Mouse (Mus musculus): Measurements from ENCODE around the gene Inpp5b.

Gene Inpp5b

GRCm38 (mm10) chr4:124818832-124819231 is 77.2 kb downstream of the Inpp5b start:
- no peak for DNase-seq

- DNase-seq: no peak
Observed at GRCm38 (mm10) chr4:124824967-124825366, 83.3 kb downstream of the Inpp5b start.

DNA sequence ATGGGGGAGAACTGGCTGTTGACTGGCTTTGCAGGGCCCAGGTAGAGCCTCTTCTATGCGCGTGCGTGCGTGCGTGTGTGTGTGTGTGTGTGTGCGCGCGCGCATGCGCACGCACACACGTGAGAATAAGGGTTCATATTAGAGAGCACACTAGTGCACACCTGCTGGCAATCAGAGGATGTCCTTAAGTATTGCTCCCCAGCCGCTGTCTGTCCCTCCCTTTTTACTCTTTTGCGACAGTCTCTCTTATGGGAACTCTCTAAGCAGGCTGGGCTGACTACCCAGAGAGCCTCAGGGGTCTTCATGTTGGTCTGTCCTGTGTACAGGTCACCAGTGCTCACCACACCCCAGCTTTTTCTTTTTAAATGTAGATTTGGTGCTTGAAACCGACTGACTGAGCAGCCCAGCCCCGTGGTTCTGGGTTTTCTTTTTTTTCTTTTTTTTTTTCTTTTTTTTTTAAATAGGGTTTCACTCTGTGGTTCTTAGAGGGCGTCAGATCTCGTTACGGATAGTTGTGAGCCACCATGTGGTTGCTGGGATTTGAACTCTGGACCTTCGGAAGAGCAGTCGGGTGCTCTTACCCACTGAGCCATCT is 83.8 kb downstream of the Inpp5b start:
- DNase-seq: no peak

GRCm38 (mm10) chr4:124829671-124830070 is 88.0 kb downstream of the Inpp5b start:
- no peak for DNase-seq

- DNase-seq: no peak
Observed at GRCm38 (mm10) chr4:124832796-124833195, 91.1 kb downstream of the Inpp5b start.

GRCm38 (mm10) chr4:124838035-124838700 is 96.5 kb downstream of the Inpp5b start:
- DNase-seq: peak; percentile 87 to 93

DNA sequence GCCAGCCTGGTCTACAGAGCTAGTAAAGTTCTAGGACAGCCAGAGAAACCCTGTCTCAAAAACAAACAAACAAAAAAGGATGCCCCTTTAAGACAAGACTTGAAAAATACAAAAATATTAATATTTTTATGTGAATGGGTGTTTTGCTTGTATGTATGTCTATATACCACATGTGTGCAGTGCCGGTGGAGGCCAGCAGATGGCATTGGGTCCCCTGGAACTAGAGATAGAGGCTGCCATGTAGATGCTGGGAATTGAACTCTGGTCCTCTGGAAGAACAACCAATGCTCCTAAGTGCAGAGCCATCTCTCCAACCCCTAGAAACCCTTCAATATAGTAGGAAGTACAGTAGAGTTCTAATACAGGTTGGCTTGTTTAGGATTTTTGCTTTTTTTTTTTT is 99.3 kb downstream of the Inpp5b start:
- DNase-seq: no peak

- DNase-seq: peak; percentile 69 to 73
Observed at GRCm38 (mm10) chr4:124843493-124843892, 101.8 kb downstream of the Inpp5b start.

GRCm38 (mm10) chr4:124847573-124847972 is 105.9 kb downstream of the Inpp5b start:
- DNase-seq: peak; percentile 93 to 96

DNA sequence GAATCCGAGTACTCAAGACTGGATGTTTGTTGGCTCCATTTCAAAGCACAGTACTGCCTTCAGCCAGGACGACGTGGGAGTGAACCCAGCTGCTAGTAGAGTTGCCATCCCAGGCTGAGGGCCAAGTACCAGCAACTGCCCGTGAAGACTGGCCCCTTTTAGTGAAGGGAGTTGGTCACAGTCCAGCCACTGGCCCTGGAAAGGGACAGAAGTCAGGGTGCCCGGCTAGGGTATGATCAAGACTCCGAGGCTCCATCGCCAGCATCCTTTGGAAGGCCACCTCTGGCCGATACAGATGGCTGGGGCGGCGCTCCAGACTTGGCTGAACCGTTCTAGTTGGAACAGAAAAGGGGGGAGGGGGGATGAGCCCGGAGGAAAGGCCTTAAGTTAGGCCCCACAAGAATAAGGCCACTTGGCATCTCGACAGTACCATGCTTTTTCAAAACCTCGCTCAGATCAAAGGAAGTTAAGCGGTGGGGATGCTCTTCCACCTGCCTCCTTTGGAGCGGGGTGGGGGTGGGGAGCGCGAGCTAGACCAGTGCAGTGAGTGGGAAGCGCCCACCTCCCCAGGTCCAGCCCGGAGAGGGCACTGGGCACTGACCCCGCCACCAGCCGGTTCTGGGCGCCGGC is 108.1 kb downstream of the Inpp5b start:
- peak; percentile 90 to 93 for DNase-seq

DNA sequence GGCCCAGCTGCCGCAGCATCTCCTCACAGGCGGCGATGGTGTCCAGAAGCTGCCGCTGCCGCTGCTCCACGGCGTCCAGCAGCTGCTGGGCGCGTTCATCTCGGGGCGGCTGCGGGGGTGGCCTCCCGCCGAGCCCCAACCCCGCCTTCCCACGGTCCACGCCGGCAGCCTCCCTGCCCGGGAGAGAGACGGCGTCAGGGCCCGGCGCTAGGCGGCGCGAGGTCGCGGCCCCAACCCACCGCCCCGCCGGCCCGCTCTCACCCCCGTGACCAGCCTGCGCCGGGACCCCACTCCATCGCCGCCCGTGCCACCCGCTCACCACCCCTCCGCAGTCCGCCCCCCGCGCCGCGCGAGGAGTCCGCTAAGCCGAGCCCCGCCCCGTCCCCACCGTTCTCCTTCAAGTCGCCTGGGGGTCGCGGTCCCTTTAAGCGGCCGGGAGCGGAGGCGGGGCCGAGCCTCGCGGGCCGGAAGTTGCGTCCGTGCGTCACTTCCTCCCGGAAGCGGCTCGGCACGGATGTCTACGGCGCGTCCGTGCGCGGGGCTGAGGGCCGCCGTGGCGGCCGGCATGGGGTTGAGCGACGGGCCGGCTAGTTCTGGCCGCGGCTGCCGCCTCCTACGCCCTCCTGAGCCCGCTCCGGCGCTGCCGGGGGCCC is 108.7 kb downstream of the Inpp5b start, which contains the start of gene Yrdc:
Yrdc (plus strand) TSS at position 419 of the 653 bp plus-strand sequence.
- peak; percentile 97 to 98 for DNase-seq
